Mouse (Mus musculus) myocyte (in vitro differentiated cells): ENCODE measurements around the gene Ncf1.

ENCODE experiments used
- CEBPB ChIP-seq: IDR thresholded peaks from 2 replicates; pipeline ENCODE4 v1.6.1; 2011; ENCODE audit warnings: mild to moderate bottlenecking, moderate library complexity; ENCODE audit not compliant: poor library complexity, insufficient read depth, severe bottlenecking
- E2F4 ChIP-seq: IDR thresholded peaks from one replicate; pipeline ENCODE4 v1.6.1; 2011; ENCODE audit warnings: mild to moderate bottlenecking, control low read depth, moderate library complexity; ENCODE audit not compliant: insufficient read depth
- MAX ChIP-seq: IDR thresholded peaks from one replicate; pipeline ENCODE4 v1.6.1; 2011; ENCODE audit warnings: low read depth, mild to moderate bottlenecking, control low read depth
- MYOG ChIP-seq, 3 experiments: IDR thresholded peaks; one replicate each; pipeline ENCODE4 v1.6.1; 2011; ENCODE audit warnings: control low read depth in 2 of 3, low read depth in 2 of 3, mild to moderate bottlenecking in 2 of 3; ENCODE audit not compliant: insufficient read length in 2 of 3, control insufficient read depth in 1 of 3, insufficient read depth in 1 of 3
- POLR2A ChIP-seq: IDR thresholded peaks from one replicate; pipeline ENCODE4 v1.6.1; 2011; ENCODE audit warnings: low read depth, mild to moderate bottlenecking, control low read depth, moderate library complexity; ENCODE audit not compliant: insufficient read length
- POLR2AphosphoS2 ChIP-seq: IDR thresholded peaks from one replicate; pipeline ENCODE4 v1.6.1; 2011; ENCODE audit warnings: low read depth, control low read depth; ENCODE audit not compliant: insufficient read length
- SRF ChIP-seq: IDR thresholded peaks from one replicate; pipeline ENCODE4 v1.6.1; 2011; ENCODE audit warnings: low read depth; ENCODE audit not compliant: control insufficient read depth, insufficient read length
- TCF12 ChIP-seq: IDR thresholded peaks from one replicate; pipeline ENCODE4 v1.6.1; 2011; ENCODE audit warnings: mild to moderate bottlenecking, control low read depth; ENCODE audit not compliant: poor library complexity, insufficient read depth, severe bottlenecking
- TCF3 ChIP-seq: IDR thresholded peaks from one replicate; pipeline ENCODE4 v1.6.1; 2011; ENCODE audit warnings: low read depth, control low read depth; ENCODE audit not compliant: insufficient read length
- USF1 ChIP-seq: IDR thresholded peaks from one replicate; pipeline ENCODE4 v1.6.1; 2011; ENCODE audit warnings: low read depth, mild to moderate bottlenecking, control low read depth, moderate library complexity

DNA sequence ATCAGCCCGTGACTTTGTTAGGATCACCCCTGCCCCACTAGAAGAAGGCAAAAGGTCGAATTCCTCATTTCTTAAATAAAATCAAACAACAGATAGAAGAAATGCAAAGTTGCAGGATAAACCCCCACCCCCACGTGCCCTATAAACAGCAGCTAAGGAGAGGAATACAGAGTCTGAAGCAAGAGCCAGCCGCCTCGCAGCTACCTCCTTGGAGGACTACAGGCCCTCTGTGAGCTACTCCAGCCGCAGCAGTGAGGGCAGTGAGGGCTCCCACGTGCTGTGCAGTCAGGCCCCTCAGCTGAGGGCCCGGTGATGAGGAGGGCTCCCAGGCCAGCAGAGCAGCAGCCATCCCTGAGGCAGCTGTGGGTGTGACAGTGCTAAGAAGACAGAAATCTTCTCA, 44.3 kb upstream of the Ncf1 start:
- no peak for TF ChIP-seq POLR2A
- no peak for TF ChIP-seq E2F4
- TF ChIP-seq MAX, result no peak
- no peak for TF ChIP-seq USF1
- no peak for TF ChIP-seq TCF12
- TF ChIP-seq SRF, result no peak
- no peak for TF ChIP-seq TCF3
- TF ChIP-seq POLR2AphosphoS2, result no peak
- no peak for TF ChIP-seq MYOG (IDR thresholded peaks at IDR 0.05; ENCODE audit: control insufficient read depth in 1 of 3, insufficient read depth in 1 of 3, insufficient read length in 2 of 3, low read depth in 2 of 3)
- no peak for TF ChIP-seq CEBPB
